Mouse (Mus musculus): ENCODE data around the gene Suv39h2. TPM values are rescaled to one million over a fixed set of nuclear protein-coding genes. Genes with fewer than 3 reads are reported as not detected.

The Suv39h2 gene
- polyA plus RNA-seq, 1 experiment = 0.31 TPM

DNA sequence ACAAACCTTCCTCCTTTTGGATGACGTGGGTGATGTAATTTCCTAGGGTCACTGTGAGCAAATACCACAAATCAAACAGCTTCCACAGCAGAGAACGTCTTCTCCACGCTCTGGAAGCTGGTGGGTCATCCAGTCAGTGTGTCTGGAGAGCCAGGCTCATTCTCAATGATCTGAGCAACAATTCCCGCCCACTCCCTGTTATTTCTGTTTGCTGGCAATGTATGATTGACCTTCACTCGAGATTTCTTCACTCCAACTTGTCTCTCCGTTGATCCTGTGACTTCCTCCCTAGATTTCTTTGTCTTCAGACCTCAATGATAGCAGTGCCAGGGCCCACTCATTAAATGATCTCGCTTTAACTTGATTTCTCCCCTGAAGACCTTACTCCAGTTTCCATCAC, 67.1 kb downstream of the Suv39h2 start:
- Histone ChIP-seq H3K36me3 (ENCODE audit: control insufficient read depth) (no peaks in the 10 kb centered on the region), H3K4me1 (ENCODE audit: control insufficient read depth) (no peaks in the 10 kb centered on the region), H3K4me3 (replicated peaks) (no peak overlapping the region), H3K27me3 (ENCODE audit: control insufficient read depth) (no peaks in the 10 kb centered on the region), H3K9me3 (ENCODE audit: control insufficient read depth, low read length) (no peaks in the 10 kb centered on the region)
- TF ChIP-seq GATA1 (IDR thresholded peaks at IDR 0.05; ENCODE audit: low read length) (no peak), TAL1 (IDR thresholded peaks at IDR 0.05; ENCODE audit: low read length) (no peak)

- Histone ChIP-seq H3K27me3 (ENCODE audit: control insufficient read depth) (no peaks in the 10 kb centered on the region), H3K36me3 (ENCODE audit: control insufficient read depth) (no peaks in the 10 kb centered on the region), H3K4me3 (replicated peaks) (no peak overlapping the region), H3K9me3 (ENCODE audit: control insufficient read depth, low read length) (no peaks in the 10 kb centered on the region), H3K4me1 (ENCODE audit: control insufficient read depth) (no peaks in the 10 kb centered on the region)
- TF ChIP-seq TAL1 (IDR thresholded peaks at IDR 0.05; ENCODE audit: low read length) = no peak
- no peak for TF ChIP-seq GATA1 (IDR thresholded peaks at IDR 0.05; ENCODE audit: low read length)
Observed at GRCm38 (mm10) chr2:3405981-3406380, 68.8 kb downstream of the Suv39h2 start.

Other genes starting within 250 kb of the Suv39h2 start
- 0.70 and 1.3 TPM in 2 replicates for gene Nmt2, start 190.8 kb downstream of the Suv39h2 start, polyA plus RNA-seq (2012)
- 0.03 and 0.11 TPM in 2 replicates for gene Rpp38, start 142.4 kb downstream of the Suv39h2 start, polyA plus RNA-seq (2012)
- gene Acbd7, start 138.9 kb downstream of the Suv39h2 start, polyA plus RNA-seq (2012) = not detected in 2 replicates
- not detected in 2 replicates for gene Olah, start 77.8 kb downstream of the Suv39h2 start, polyA plus RNA-seq (2012)
- gene Meig1, start 52.4 kb downstream of the Suv39h2 start, polyA plus RNA-seq (2012) = not detected in 2 replicates
- gene Dclre1c, start 50.9 kb downstream of the Suv39h2 start, polyA plus RNA-seq (2012) = 0.02 and 0.18 TPM in 2 replicates
- gene Gm45902, start 37.8 kb upstream of the Suv39h2 start, polyA plus RNA-seq (2012) = 0.10 and 0.11 TPM in 2 replicates
- gene Hspa14, start 37.8 kb upstream of the Suv39h2 start, polyA plus RNA-seq (2012) = 0.74 and 0.87 TPM in 2 replicates
- gene Cdnf, start 38.0 kb upstream of the Suv39h2 start, polyA plus RNA-seq (2012) = 0.02 TPM in 1 of 2 replicates, not detected in the other
- 0.39 and 0.90 TPM in 2 replicates for gene Fam107b, start 95.5 kb upstream of the Suv39h2 start, polyA plus RNA-seq (2012)

Measured in erythroblast, embryonic 14.5 days (primary cell).